Mouse (Mus musculus): Measurements from ENCODE around the gene Dexi.

Gene Dexi

GRCm38 (mm10) chr16:10492587-10492986, 50.3 kb downstream of the Dexi start:
- no peak for DNase-seq

- DNase-seq: no peak
Measured at GRCm38 (mm10) chr16:10491716-10492115, 51.1 kb downstream of the Dexi start.

GRCm38 (mm10) chr16:10490503-10491150, 52.2 kb downstream of the Dexi start:
- no peak for DNase-seq

GRCm38 (mm10) chr16:10489904-10490457, 52.9 kb downstream of the Dexi start:
- DNase-seq: no peak

GRCm38 (mm10) chr16:10489483-10489882, 53.4 kb downstream of the Dexi start:
- DNase-seq: no peak

- DNase-seq: no peak
Measured at GRCm38 (mm10) chr16:10488769-10489481, 53.9 kb downstream of the Dexi start.

GRCm38 (mm10) chr16:10487895-10488493, 54.9 kb downstream of the Dexi start:
- DNase-seq: no peak

GRCm38 (mm10) chr16:10486993-10487392, 55.9 kb downstream of the Dexi start:
- DNase-seq: peak; percentile 82

GRCm38 (mm10) chr16:10482343-10482742, 60.5 kb downstream of the Dexi start:
- DNase-seq: peak; percentile 94

- peak; percentile 93 for DNase-seq
Measured at GRCm38 (mm10) chr16:10479857-10480256, 63.0 kb downstream of the Dexi start, which contains the start of gene Ciita. Gene Ciita, plus strand, starts transcription at chr16:10480059.

GRCm38 (mm10) chr16:10475919-10476318, 66.9 kb downstream of the Dexi start:
- DNase-seq: peak; percentile 80

- peak; percentile 37 for DNase-seq
Measured at GRCm38 (mm10) chr16:10474956-10475355, 67.9 kb downstream of the Dexi start.

- peak; percentile 19 for DNase-seq
Measured at GRCm38 (mm10) chr16:10471950-10472349, 70.9 kb downstream of the Dexi start.

- peak; percentile 74 for DNase-seq
Measured at GRCm38 (mm10) chr16:10468201-10468600, 74.7 kb downstream of the Dexi start.

GRCm38 (mm10) chr16:10467391-10468107, 75.3 kb downstream of the Dexi start:
- DNase-seq: peak; percentile 55

GRCm38 (mm10) chr16:10465011-10465681, 77.7 kb downstream of the Dexi start:
- peak; percentile 39 for DNase-seq

- DNase-seq: peak; percentile 92
Measured at GRCm38 (mm10) chr16:10461178-10461577, 81.7 kb downstream of the Dexi start.

- no peak for DNase-seq
Measured at GRCm38 (mm10) chr16:10460188-10460587, 82.7 kb downstream of the Dexi start.

- no peak for DNase-seq
Measured at GRCm38 (mm10) chr16:10454583-10454974, 88.3 kb downstream of the Dexi start.

- DNase-seq: no peak
Measured at GRCm38 (mm10) chr16:10453872-10454582, 88.8 kb downstream of the Dexi start.
